Mouse (Mus musculus): ENCODE data around the gene Cd209g.
"Not testable (repeated sequence)": the region's sequence is repeated elsewhere in the genome, so short reads cannot be mapped to it uniquely, and the experiment has no call there.

Cd209g gene

GRCm38 (mm10) chr8:4133798-4134197 is at the start of gene Cd209g:
TSS of gene Cd209g (plus strand) at chr8:4134098.
- no peak for DNase-seq (ENCODE audit: low spot score)

GRCm38 (mm10) chr8:4087180-4087722 is 46.6 kb upstream of the Cd209g start:
- not testable (repeated sequence) for DNase-seq (ENCODE audit: low spot score)

GRCm38 (mm10) chr8:4088514-4088913 is 45.4 kb upstream of the Cd209g start:
- DNase-seq (ENCODE audit: low spot score): not testable (repeated sequence)

- not testable (repeated sequence) for DNase-seq (ENCODE audit: low spot score)
Observed at GRCm38 (mm10) chr8:4105735-4106134, 28.2 kb upstream of the Cd209g start, which contains the start of gene Cd209f. TSS of gene Cd209f (minus strand) at chr8:4105835.

GRCm38 (mm10) chr8:4139660-4140646 is 6.1 kb downstream of the Cd209g start:
- peak; percentile 92 for DNase-seq (ENCODE audit: low spot score)

GRCm38 (mm10) chr8:4141721-4142120 is 7.8 kb downstream of the Cd209g start:
- DNase-seq (ENCODE audit: low spot score): no peak

GRCm38 (mm10) chr8:4147272-4147671 is 13.4 kb downstream of the Cd209g start:
- no peak for DNase-seq (ENCODE audit: low spot score)

- no peak for DNase-seq (ENCODE audit: low spot score)
Observed at GRCm38 (mm10) chr8:4154878-4155277, 21.0 kb downstream of the Cd209g start.

GRCm38 (mm10) chr8:4162786-4163185 is 28.9 kb downstream of the Cd209g start:
- DNase-seq (ENCODE audit: low spot score): no peak

- DNase-seq (ENCODE audit: low spot score): peak; percentile 76
Observed at GRCm38 (mm10) chr8:4165176-4165851, 31.4 kb downstream of the Cd209g start.

GRCm38 (mm10) chr8:4165852-4166751 is 32.2 kb downstream of the Cd209g start, which contains the start of gene Evi5l:
TSS of gene Evi5l (plus strand) at chr8:4166567.
- peak; percentile 100 for DNase-seq (ENCODE audit: low spot score)

GRCm38 (mm10) chr8:4166881-4167525 is 33.1 kb downstream of the Cd209g start:
- peak; percentile 27 for DNase-seq (ENCODE audit: low spot score)

- DNase-seq (ENCODE audit: low spot score): no peak
Observed at GRCm38 (mm10) chr8:4167918-4168317, 34.0 kb downstream of the Cd209g start.

GRCm38 (mm10) chr8:4172486-4172885 is 38.6 kb downstream of the Cd209g start:
- DNase-seq (ENCODE audit: low spot score): no peak

- DNase-seq (ENCODE audit: low spot score): no peak
Observed at GRCm38 (mm10) chr8:4174018-4174417, 40.1 kb downstream of the Cd209g start.

GRCm38 (mm10) chr8:4183409-4183808 is 49.5 kb downstream of the Cd209g start:
- DNase-seq (ENCODE audit: low spot score): no peak

- no peak for DNase-seq (ENCODE audit: low spot score)
Observed at GRCm38 (mm10) chr8:4186151-4186550, 52.3 kb downstream of the Cd209g start.

All from MN1 (cell line).